Mouse (Mus musculus) thymus, postnatal 0 days (tissue): ENCODE results near the gene Elmo1. TPM values are rescaled to one million over a fixed set of nuclear protein-coding genes. Genes with fewer than 3 reads are reported as not detected.

ENCODE experiments used
- DNase-seq: peaks from one replicate; pipeline ENCODE4 v3.0.0-alpha.2; 2015; ENCODE audit warnings: low spot score
- polyA plus RNA-seq: library from polyadenylated mRNA; unstranded; fragments of >200 nt; fragmentation: Nextera tagmentation; extraction: Ambion mirVana; gene quantifications from 2 replicates; pipeline ENCODE4 v1.2.1, GENCODE M21; 2015

Gene Elmo1
- polyA plus RNA-seq, 1 experiment from 2014 or later, result 32.3 TPM

DNA sequence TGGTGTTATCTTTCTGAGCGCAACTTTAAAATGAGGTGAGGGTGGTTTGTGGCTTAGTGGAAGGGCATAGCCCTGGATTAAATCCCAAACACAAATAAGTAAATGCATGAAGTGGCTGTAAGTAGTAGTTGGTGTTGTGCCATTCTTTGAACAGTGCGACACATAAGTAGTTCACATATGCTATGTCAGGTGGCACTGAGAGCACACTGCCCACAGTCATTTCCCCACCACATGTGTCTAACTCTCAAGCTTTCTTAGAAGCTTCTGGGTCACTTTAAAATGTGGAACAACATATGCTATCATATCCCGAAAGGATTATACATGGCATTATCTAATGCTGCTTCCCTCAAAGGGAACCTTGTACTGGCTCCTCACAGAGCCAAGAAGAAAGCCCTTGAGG lies 424.3 kb downstream of the Elmo1 start:
- DNase-seq, result no peak

DNA sequence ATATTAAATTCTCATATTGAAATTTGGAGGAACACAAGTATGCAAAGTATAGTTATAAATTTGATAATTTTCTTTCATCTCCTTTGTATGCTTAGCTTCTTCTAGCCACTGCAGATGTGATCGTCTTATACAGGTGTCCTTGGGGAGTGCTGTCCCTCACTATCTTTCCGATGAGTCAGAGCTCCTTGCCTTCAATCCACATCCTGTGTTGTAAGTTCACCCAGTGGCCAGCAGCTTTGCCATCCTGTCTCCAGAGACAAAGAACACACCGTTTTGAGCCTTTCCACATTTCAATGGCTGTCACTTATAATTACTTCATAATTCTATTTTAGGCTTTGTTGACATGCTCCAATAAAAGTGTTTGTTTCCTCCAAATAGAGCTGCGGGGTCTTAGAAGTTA lies 425.7 kb downstream of the Elmo1 start:
- no peak for DNase-seq

DNA sequence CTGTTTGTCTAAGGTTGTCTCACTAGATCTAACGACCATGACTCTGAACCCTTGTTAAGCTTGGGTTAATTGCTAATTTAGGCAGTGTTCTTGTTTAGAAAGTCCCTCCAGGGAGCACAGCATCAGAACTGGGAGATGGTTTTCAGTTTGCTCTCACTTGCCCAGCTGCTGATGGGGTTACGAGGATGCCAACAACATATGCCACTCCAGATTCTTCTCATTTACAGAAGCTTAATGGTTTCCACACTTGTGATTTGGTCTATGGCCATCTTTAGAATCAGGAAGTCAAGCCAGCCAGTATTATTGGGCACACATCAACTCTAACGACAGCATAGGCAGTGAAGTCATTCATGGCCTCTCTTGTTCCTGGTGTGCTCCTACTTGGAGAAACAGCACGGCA lies 427.3 kb downstream of the Elmo1 start:
- no peak for DNase-seq

DNA sequence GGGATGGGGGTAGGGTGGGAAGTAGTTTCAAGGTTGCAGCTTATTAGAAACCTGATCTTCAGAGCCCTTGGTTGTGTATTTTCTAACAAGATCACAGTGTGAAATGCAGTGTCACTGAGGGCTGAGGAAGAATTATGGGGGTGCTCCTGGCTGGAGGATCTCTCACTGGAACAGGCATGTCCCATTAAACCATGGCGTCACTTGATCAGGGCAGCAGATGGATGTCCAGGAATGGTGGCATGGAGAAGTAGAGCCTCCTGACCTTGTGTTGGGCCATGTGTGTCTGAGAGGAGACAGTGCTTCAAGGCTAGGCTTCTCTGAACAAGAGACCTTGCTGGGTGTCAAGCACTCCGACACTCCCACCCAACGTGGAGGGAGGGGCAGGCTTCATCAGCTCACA lies 431.1 kb downstream of the Elmo1 start:
- DNase-seq, result no peak

DNA sequence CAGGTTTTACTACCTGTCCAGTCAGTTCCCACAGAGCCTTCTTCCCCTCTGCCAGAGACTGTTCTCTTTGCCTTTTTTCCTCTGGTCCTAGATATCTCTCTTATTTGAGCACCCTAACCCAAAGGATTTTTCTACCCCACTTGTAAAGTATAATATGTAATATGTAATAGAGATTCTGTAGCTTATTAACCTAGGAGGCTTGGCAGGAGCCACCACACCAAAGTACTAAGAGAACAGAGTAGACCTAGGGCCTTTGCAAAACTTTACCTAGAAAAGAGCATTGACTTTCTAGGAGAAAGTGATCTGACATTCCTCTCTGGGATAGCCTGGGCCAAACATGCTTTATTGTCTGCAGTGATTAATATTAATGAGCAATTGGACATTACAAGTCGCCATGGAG lies 433.3 kb downstream of the Elmo1 start:
- no peak for DNase-seq

DNA sequence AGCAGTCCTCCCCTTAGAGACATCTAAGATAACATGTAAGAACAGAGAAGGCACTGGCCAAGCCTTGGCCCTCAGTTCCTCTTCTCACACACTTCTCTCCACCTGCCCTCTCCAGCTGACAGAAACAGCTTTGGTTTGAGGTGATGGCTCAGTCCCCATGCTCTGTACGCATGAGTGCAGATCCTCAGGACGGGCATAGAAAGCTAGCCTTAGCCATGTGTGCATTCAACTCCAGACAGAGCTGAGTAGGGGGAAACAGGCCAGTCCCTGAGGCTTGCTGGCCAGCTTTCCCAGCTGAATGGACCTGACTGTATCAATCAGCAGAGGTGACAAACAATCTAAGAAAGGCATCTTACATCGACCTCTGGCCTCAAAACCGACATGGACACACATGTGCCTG lies 435.4 kb downstream of the Elmo1 start:
- no peak for DNase-seq

DNA sequence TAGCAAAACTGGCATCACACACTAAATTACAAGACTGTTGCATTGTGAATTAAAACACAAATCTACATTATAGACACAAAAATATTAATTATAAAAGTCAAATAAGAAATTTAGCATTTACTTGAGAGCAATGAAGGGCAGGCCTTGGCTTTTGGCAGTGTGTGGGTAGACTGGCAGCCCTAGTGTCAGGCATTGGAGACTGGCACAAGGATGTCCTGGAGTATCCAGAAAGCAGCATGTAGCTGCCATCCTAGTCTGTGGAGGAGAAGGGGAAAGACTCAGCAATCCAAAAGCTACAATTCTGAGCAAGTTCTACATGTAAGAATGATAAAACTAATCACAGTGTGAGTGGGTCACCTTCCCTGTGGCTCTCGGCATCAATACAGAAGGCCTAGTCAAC lies 446.7 kb downstream of the Elmo1 start:
- DNase-seq, result no peak

DNA sequence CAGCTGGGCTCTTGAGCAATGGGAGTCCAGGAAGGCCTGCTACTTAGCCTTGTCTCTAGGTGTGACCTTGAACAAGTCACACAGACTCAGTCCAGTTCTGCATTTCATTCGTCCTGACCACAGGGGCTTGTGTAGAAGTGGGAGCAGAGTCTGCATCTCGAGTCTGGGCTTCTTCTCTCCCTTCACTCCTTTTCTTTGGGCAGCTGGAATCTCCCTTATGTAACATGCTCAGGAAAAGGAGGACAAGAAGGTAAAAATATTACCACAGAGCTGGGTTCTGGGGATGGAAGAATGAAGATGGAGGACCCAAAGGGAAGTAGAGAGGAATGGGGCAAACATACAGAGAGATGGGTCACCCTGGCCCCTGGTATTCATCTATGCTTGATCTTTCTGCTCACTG lies 447.1 kb downstream of the Elmo1 start:
- DNase-seq, result no peak

DNA sequence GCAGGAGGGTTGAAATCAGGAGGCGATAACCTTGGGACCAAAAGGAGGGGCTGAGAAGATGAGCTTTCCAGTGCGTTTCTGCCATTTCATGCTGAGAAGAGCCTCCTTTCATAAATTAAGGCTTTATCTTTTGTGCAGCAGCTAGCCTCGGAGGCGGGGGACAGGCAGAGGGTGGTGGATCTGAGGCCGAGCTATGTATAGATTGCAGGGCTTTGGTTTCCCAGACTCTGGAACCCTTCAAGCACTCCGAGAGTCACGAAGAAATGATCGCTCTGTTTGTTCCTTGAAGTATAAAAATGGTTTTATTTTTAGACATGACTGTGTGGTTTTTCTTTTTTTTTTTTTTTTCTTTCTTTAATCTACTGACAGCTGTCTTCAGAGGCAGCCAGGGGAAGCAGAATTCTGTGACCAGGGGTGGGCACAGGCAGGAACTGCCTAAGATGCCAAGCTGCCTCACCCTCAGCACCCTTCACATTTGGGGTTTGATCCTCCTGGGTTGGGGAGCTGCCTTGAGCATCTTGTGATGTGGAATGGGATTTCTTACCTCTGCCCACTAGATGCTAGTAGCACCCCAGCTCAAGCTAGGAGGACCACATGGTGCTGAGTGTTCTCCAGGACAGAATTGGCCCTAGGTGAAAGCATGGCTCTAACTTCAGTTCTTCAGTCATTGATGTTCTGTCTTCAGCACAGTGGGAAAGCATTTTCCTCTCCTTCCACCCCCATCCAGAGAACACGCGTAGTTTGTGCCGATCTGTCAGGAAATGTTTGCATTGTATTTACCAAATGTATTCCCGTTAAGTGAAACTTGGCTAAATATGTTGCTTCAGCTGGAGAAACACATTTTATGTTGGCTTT lies 448.0 kb downstream of the Elmo1 start:
- DNase-seq, result peak; percentile 73

DNA sequence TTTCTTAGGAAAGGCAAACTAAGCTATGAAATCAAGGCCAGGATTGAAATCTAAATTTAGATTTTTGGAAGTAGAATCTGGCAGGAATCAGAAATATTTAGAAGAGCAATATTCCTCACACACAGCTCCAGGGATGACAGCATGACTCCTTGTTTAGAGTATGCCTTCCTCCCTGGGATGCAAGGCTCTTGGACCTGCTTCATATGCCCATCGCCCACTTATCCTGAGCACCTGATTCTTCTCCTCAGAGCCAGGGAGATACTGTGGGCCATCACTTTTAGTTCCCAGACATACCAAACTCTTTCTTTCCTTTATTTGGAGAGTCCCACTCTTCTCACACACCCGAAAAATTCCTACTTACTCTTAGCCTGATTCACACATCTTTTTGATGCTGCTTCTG lies 449.2 kb downstream of the Elmo1 start:
- no peak for DNase-seq

DNA sequence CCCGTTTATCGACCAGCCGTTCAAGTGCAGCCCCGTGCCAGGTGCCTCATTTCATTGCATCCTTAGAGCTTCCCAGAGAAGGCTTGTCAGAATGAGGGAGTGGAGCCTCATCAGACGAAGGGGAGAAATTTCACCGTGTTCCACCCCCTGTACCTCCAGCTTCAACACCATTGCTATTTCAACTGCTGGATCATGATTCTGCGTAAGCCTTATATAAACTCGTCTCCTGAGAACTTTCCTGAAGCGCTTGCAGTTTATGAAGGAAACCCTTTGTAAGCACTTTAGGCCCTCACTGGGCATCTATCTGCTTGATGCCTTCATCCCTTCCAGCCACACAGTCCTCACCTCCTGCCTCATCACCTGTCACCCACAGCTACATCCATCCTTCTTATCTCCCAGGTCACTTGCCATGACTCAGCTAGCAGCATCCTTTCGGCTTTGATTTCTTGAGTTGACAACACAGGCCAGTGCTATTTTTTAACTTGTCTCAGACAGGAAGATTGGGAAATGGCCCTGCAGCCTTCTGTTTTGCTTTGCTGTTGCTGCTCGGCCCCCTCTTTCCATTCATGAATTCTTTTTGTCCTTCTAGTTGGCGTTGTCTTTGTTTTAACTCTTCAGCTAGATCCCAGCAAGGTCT lies 456.3 kb downstream of the Elmo1 start:
- DNase-seq, result no peak

DNA sequence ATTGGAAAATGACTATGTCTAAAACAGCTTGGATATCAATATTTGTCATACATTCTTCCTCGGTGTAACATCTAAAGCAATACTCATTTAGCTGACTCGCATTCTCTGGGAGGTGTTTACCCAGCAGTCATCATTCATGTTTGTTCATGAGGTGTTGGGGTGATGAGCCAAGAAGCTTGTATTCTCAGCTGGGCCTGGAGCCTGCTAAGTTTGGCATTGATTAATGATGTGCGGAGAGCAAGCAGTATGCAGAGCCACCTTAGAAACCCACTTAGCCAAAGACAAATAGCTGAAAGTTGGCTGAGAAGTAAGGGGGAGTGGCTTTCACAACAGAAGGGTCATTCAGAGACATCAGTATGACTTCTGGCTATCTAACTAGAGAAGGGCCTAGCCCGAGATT lies 459.6 kb downstream of the Elmo1 start:
- no peak for DNase-seq

DNA sequence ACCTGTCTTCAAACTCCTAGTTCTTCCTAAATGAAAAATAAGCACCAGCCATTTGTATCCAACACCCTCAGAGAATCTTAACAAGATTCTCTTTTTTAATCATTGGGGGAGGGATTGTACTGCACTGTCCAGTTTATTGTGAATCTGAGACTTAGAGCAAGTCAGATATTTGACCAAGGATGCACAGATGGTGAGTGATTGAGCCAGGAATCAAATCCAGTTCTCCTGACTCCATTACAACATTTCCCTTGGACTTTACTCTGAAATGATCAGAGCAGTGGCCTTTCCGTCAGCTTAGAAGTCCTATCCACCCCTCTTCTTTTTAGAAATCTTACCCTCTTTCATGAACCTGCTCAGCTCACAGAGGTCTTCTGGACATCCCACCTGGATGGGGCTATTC lies 461.2 kb downstream of the Elmo1 start:
- DNase-seq, result no peak

DNA sequence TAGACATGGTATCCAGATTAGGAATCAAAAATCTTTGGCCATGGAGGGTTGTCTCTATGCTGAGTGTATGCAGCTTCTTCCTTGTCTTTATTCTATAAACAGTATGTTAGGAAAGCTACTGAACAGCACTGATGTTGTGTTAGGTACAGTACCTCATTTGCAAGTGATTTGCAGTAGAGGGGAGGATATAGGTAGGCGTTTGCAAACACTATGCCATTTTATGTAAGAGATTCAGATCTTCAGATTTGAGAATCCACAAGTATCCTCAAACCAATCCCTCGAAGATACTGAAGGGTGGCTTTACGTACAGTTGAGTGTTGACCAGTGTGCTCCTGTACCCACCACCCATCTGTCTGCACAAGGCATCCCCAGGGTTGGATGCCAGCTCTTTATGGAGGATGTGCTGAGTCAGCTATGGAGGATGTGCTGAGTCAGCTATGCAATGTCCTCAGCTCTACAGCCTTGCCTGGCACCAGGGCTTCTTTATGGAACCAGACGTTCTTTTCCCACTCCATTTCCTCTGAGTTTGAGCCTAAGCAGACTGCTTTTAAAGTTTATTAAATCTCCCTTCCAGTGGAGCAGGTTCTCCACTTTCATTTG lies 465.6 kb downstream of the Elmo1 start:
- no peak for DNase-seq

DNA sequence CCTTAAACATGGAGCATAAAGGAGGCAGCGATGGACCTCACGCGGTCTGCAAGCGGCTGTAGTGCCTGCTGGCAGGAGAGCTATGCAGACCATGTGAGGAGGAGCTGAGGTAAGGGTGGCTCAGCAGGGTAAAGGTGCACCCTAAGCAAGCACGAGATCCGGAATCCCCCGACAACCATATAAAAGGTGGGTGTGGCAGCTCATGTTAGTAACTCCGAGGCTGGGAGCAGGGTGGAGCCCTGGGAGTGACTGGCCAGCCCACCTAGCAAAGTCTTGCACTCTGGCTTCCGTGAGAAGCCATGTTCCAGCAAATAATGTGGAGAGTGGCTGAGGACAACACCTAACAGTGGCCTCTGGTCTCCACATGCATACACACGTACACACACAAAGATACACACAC lies 466.3 kb downstream of the Elmo1 start:
- DNase-seq, result no peak

DNA sequence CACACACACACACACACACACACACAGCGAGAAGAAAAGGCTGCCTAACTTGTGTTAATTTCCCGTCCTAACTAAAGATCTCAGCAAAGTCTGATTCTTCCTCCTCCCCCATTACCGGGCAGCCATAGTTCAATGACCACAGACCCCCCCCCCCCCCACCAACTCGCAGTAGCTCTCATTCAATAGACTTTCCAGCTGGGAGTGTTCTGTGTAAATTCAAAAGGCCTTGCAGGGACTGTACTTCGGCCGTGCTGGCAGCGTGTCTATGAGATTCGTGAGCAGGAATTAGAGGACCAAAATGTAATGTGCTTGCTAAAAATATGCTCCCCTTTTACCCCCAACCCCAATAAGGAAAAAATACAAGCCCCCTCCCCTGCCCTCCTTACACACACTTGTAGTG lies 466.8 kb downstream of the Elmo1 start:
- DNase-seq, result no peak

DNA sequence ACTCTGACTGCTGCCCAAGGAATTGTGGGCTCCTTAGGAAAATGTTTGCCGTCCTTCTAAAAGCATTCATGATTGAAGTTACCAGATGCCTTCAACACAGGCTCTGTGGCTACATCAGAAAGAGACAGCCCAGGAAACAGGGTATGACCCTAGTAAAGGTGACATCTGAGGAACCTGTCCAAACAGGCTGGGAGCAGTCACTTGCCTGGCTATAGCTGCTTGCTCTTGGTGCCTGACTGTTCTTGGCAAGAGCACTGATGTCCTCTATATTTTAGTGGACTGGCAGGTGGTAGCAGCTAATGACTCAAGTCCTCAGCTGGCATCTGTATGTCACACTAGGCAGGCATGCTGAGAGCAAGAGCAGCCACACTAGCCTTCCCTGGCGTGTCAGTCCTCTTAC lies 468.0 kb downstream of the Elmo1 start:
- DNase-seq, result no peak

DNA sequence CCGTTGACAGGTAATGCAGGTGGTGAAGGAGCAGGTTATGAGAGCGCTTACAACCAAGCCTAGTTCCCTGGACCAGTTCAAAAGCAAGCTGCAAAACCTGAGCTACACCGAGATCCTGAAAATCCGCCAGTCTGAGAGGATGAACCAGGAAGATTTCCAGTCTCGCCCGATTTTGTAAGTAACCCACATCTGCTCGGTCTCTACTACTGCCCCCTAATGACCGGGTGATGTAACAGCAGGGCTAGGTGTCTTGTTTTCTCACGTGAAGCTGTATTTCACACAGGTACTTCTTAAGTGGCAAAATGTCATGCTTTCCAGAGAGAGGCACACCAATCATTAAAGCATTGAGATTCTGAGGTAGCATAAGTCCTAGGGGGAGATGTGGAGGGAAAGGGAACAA lies 474.0 kb downstream of the Elmo1 start:
- peak; percentile 33 for DNase-seq

DNA sequence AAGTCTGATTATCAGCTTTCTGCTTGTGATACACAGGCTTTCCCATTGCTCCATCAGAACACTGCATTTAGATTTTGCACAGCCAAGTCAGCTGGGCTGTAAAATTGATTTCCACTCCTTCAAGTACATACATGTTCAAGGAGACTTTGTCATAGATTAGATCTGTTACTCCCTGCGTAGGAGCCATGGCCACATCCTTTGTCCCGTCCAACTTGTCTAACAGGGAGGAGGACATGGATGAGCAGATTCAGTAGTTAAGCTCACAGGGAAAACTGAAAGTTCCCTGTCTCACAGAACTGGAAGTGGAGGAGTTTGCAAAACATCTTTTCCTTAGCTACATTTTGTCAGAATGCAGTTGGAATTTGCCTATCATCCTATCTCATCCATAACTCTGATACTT lies 484.8 kb downstream of the Elmo1 start:
- DNase-seq, result no peak

DNA sequence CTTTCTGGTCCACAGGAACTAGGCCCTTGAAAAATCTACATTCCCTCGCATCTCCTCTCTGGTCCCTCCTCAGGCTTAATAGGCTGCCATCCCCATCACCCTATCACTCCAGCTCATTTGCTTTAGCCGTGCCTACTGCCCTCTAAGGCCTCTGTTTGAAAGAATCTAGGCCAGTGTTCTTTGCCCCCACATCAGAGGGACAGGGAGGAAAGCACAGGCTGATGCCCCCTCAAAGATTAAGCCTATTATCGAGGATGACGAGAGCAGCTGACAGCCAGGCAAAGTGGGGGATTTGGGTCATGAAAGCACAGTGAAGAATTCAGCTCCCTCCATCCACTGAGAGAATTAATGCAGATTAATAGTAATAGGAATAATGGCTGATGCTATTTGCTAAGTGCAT lies 495.5 kb downstream of the Elmo1 start:
- DNase-seq, result no peak

DNA sequence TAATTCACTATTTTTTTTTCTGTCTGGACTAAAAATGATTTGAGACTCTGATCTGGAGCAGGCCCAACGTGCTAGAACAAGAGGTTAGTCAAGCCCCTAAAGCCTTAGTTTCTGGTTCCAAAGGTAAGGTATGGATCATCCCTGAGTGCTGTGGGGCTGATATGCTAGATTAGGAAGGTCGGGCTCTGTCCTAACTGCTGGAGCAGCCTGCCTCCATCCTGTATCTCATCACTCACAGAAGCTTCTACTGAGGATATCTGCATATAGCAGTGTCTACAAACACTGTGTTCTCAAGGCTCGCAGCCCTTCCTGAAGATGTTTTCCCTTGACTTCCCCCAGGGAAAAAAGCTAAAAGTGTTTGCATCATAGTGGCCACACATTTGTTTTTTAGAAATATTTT lies 496.1 kb downstream of the Elmo1 start:
- no peak for DNase-seq

DNA sequence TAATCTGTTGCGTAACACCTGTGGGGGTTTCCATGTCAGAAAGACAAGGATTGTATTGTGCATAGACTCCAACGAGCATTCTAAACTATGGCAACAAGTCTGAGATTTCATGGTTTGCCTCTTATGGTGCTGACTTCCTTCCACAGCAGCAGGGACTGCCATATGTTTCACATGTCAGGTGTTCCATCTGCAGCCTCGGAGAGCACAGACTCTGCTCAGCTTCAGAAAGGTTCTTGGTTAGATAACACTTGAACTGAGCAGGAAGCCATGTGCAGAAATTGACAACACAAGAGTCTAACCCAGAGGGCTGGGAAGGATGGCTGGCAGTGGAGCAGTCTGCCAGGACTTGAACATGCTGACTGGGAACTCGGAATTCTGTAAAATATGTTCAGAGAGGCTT lies 500.6 kb downstream of the Elmo1 start:
- DNase-seq, result no peak

DNA sequence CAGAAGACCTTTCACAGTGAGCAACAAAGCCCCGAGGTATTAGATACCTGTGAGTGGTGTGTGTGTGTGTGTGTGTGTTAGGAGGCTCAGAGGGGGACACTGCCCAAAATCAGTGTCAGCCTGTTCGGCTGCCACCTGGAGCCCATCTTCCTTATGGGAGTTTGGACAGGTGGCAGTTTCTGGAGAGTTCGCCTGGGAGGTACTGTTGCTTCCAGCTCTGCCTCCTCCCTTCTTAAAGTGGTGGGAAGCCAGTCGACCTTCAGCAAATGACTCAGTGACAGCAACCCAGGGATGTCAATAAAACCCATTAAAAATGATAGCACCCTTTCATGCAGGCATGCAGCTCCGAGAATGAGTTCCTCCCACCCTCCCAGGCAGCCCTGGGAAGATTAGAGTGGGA lies 506.9 kb downstream of the Elmo1 start:
- no peak for DNase-seq
